Mouse (Mus musculus) C2C12 (cell line): Measurements from ENCODE around the gene Prdx1. TPM values are rescaled to one million over a fixed set of nuclear protein-coding genes. Genes with fewer than 3 reads are reported as not detected.
"Not testable (repeated sequence)": the region's sequence is repeated elsewhere in the genome, so short reads cannot be mapped to it uniquely, and the experiment has no call there.

Source experiments
- H3K27me3 ChIP-seq: one replicate; pipeline ENCODE4 v1.6.1; 2011; ENCODE audit not compliant: control insufficient read depth, insufficient read depth, insufficient read length
- H3K36me3 ChIP-seq: one replicate; pipeline ENCODE4 v1.6.1; 2011; ENCODE audit not compliant: control insufficient read depth, insufficient read depth
- H3K4me3 ChIP-seq: one replicate; pipeline ENCODE4 v1.5.1; 2011; ENCODE audit warnings: mild to moderate bottlenecking, control low read depth; ENCODE audit not compliant: poor library complexity, insufficient read depth, severe bottlenecking
- H3K79me2 ChIP-seq: one replicate; pipeline ENCODE4 v1.6.1; 2011; ENCODE audit not compliant: control insufficient read depth, insufficient read depth
- H3K79me3 ChIP-seq: one replicate; pipeline ENCODE4 v1.6.1; 2011; ENCODE audit warnings: low read depth, control low read depth
- H3ac ChIP-seq: one replicate; pipeline ENCODE3; 2011; ENCODE audit warnings: low read depth; ENCODE audit not compliant: control insufficient read depth, insufficient read length
- CEBPB ChIP-seq: IDR thresholded peaks from one replicate; pipeline ENCODE4 v1.6.1; 2011; ENCODE audit warnings: low read depth, mild to moderate bottlenecking, control low read depth, moderate library complexity
- CTCF ChIP-seq: IDR thresholded peaks from one replicate; pipeline ENCODE4 v1.5.1; 2011; ENCODE audit not compliant: control insufficient read depth, insufficient read depth, insufficient read length
- FOSL1 ChIP-seq: IDR thresholded peaks from one replicate; pipeline ENCODE4 v1.8.0; 2011; ENCODE audit warnings: mild to moderate bottlenecking, low read length; ENCODE audit not compliant: poor library complexity, insufficient read depth, severe bottlenecking
- MAX ChIP-seq: IDR thresholded peaks from one replicate; pipeline ENCODE4 v1.6.1; 2011; ENCODE audit warnings: mild to moderate bottlenecking, control low read depth
- MYOD1 ChIP-seq: IDR thresholded peaks from one replicate; pipeline ENCODE4 v1.6.1; 2011; ENCODE audit warnings: low read depth; ENCODE audit not compliant: control insufficient read depth, insufficient read length
- MYOG ChIP-seq: IDR thresholded peaks from one replicate; pipeline ENCODE4 v1.6.1; 2011; ENCODE audit not compliant: control insufficient read depth, insufficient read length; ENCODE audit errors: extremely low read depth
- USF1 ChIP-seq: IDR thresholded peaks from one replicate; pipeline ENCODE4 v1.6.1; 2011; ENCODE audit warnings: low read depth, mild to moderate bottlenecking, control low read depth, moderate library complexity
- polyA plus RNA-seq: library from polyadenylated mRNA; unstranded; fragments of >200 nt; fragmentation: generic; extraction: Trizol; gene quantifications from one replicate; pipeline ENCODE4 v1.2.1, GENCODE M21; 2012; ENCODE audit warnings: missing spikeins

Gene Prdx1
- polyA plus RNA-seq, 1 experiment: 459 TPM

- TF ChIP-seq CTCF: no peak
- no peak for TF ChIP-seq FOSL1
- no peak for TF ChIP-seq MYOD1
- TF ChIP-seq USF1: no peak
- no peak for TF ChIP-seq CEBPB
- no peak for TF ChIP-seq MYOG
- no peak for TF ChIP-seq MAX
- H3K27me3 ChIP-seq: no peaks in the 10 kb centered on the region
- no peak overlapping the region for H3K4me3 ChIP-seq
- peaks cover 10% of the 10 kb centered on the region for H3K79me2 ChIP-seq
- no peak overlapping the region for H3ac ChIP-seq
- H3K36me3 ChIP-seq: no peaks in the 10 kb centered on the region
- peaks cover 8% of the 10 kb centered on the region for H3K79me3 ChIP-seq
Observed at GRCm38 (mm10) chr4:116655658-116656057, 29.7 kb upstream of the Prdx1 start.

DNA sequence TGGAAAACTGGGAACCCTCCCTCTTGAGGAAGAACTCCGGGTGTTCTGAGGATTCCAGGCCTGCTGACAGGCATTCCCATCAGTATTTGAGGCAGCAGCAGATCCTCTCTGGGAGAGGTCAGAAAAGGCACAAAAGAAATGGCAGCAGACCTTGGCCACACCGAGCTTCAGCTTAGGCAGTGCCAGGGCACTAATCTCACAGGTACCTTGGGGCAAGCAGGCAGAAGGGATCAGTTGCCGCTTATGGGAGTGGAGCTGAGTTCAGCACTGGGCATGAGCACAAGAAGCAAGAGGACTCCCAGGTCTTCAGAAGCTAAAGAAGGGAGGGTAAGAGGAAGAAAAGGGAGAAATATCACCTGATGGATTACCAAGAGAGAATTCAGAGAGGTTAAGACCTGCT lies 27.4 kb upstream of the Prdx1 start:
- H3K27me3 ChIP-seq: no peaks in the 10 kb centered on the region
- H3ac ChIP-seq: no peak overlapping the region
- TF ChIP-seq MYOD1 (no peak), MYOG (no peak), USF1 (no peak), FOSL1 (no peak), CTCF (no peak), MAX (no peak), CEBPB (no peak)
- no peaks in the 10 kb centered on the region for H3K36me3 ChIP-seq
- no peak overlapping the region for H3K4me3 ChIP-seq
- H3K79me3 ChIP-seq: no peaks in the 10 kb centered on the region
- no peaks in the 10 kb centered on the region for H3K79me2 ChIP-seq

DNA sequence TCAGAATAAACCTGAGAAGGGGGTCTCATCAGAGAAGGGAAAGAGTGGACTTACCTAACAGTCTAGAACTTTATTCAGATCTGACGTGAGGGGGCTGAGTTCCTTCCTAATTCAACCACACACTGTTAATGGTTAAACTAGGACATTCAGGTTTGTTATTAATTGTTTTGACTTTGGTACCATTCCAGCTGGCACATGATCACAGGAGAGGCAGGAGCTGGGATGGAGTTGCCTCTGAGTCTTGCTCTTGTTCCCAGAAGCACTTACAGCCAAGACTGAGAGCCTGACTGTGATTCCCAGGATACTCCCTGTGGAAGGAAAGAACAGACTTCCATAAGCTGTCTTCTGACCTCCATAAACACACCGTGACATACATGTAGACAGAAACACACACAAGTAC lies 25.9 kb upstream of the Prdx1 start:
- no peaks in the 10 kb centered on the region for H3K79me3 ChIP-seq
- no peak overlapping the region for H3ac ChIP-seq
- H3K79me2 ChIP-seq: no peaks in the 10 kb centered on the region
- no peaks in the 10 kb centered on the region for H3K27me3 ChIP-seq
- TF ChIP-seq CTCF: no peak
- TF ChIP-seq USF1: no peak
- TF ChIP-seq CEBPB: no peak
- TF ChIP-seq MYOD1: no peak
- TF ChIP-seq MAX: no peak
- no peak for TF ChIP-seq FOSL1
- TF ChIP-seq MYOG: no peak
- H3K36me3 ChIP-seq: no peaks in the 10 kb centered on the region
- H3K4me3 ChIP-seq: no peak overlapping the region

GRCm38 (mm10) chr4:116659916-116660315 lies 25.4 kb upstream of the Prdx1 start:
- not testable (repeated sequence) for H3K36me3 ChIP-seq, H3K79me3 ChIP-seq, H3K79me2 ChIP-seq, H3K27me3 ChIP-seq, H3ac ChIP-seq, H3K4me3 ChIP-seq

DNA sequence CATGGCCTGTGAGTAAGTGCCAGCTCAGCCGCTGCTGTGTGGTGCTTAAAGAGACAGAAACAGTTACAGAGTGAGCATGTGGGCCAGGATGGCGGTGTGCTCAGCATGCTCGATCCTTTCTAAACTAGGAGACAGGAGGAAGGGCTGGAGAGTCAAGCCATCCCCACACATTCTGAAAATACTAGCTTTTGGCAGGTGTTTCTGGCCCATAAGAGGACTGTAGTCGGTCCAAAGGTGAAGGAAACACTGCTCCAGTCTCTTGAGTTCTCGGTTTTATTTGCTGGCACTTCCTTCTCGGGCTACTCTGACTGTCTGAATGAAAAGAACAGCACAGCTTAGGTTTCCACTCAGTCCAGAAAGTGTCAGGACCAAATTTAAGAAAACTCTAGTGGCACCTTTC lies 24.5 kb upstream of the Prdx1 start:
- H3K4me3 ChIP-seq: no peak overlapping the region
- H3K36me3 ChIP-seq: no peaks in the 10 kb centered on the region
- TF ChIP-seq CEBPB: no peak
- TF ChIP-seq FOSL1: no peak
- TF ChIP-seq MYOD1: no peak
- H3K79me3 ChIP-seq: no peaks in the 10 kb centered on the region
- no peaks in the 10 kb centered on the region for H3K27me3 ChIP-seq
- H3K79me2 ChIP-seq: no peaks in the 10 kb centered on the region
- no peak overlapping the region for H3ac ChIP-seq

- TF ChIP-seq FOSL1 (no peak), MYOG (no peak), CEBPB (no peak), MYOD1 (no peak), USF1 (no peak), CTCF (no peak), MAX (no peak)
- Histone ChIP-seq H3K36me3 (no peaks in the 10 kb centered on the region), H3K79me2 (no peaks in the 10 kb centered on the region), H3K27me3 (no peaks in the 10 kb centered on the region), H3ac (no peak overlapping the region), H3K79me3 (no peaks in the 10 kb centered on the region), H3K4me3 (no peak overlapping the region)
Observed at GRCm38 (mm10) chr4:116661998-116662397, 23.3 kb upstream of the Prdx1 start.
